ENCODE assay signal across 9 mouse cellular contexts in genomic region chr19:10677915-10678771, GRCm38 (mm10). TPM values are rescaled to one million over a fixed set of nuclear protein-coding genes. Genes with fewer than 3 reads are reported as not detected.
DNase-seq lines count a peak whose midpoint lies in the region; ATAC-seq and TF ChIP-seq lines count a peak whose summit lies in the region.
"Had no signal": no experiment of that assay in that cellular context is flagged by ENCODE, and none has a peak within 500 bp of the region (broad histone marks: within the 10 kb centered on the region; RNA-seq: fewer than 3 reads in every experiment).

Gene Pga5 (minus strand): TSS chr19:10678071.

- H3K27me3 ChIP-seq in forebrain, embryonic 16.5 days (replicated peaks; ENCODE audit: control insufficient read depth, insufficient read depth, low read length), result no peaks in the 10 kb centered on the region
- no peaks in the 10 kb centered on the region; the same call in 1 of the 2 replicates for H3K27me3 ChIP-seq in hindbrain, embryonic 12.5 days

- WGBS in forebrain, embryonic 16.5 days, result 42% methylated on average over 6 of the region's 6 CpGs
- WGBS in hindbrain, embryonic 12.5 days, result 50% methylated on average over 6 of the region's 6 CpGs

- no peak for DNase-seq in ES-E14 (ENCODE audit: low read depth, low spot score)
- DNase-seq in cerebellum, adult 18-20 months, result peak; percentile 89 to 95
- DNase-seq in layer of hippocampus, postnatal 36 days, result peak; percentile 62 to 82
- peak; percentile 71 to 89 for DNase-seq in lung, postnatal 4 days
- DNase-seq in retina, postnatal 7 days (ENCODE audit: low read depth, low spot score), result peak; percentile 79
- DNase-seq in thymus, postnatal 4 days, result peak; percentile 79

- no peak within 1 kb of the TSS for H3K9ac ChIP-seq in ES-E14 (ENCODE audit: insufficient read depth, low read depth, low read length, poor library complexity, severe bottlenecking)
- H3K9ac ChIP-seq in forebrain, embryonic 16.5 days (replicated peaks; ENCODE audit: low read depth, low read length), result no peak within 1 kb of the TSS
- H3K9ac ChIP-seq in hindbrain, embryonic 12.5 days, result no peak within 1 kb of the TSS

- H3K4me2 ChIP-seq in forebrain, embryonic 16.5 days (ENCODE audit: low read length), result no peak within 1 kb of the TSS
- no peak within 1 kb of the TSS for H3K4me2 ChIP-seq in hindbrain, embryonic 12.5 days (replicated peaks)

- H3K36me3 ChIP-seq in ES-E14 (ENCODE audit: control insufficient read depth, insufficient read depth, low read length, poor library complexity, severe bottlenecking), result no peaks in the 10 kb centered on the region
- no peaks in the 10 kb centered on the region for H3K36me3 ChIP-seq in forebrain, embryonic 16.5 days (ENCODE audit: control insufficient read depth, insufficient read depth)
- H3K36me3 ChIP-seq in hindbrain, embryonic 12.5 days, result no peaks in the 10 kb centered on the region

- in situ Hi-C loops in ES-E14 (cut with MboI; ENCODE audit: low sequenced_read_pairs in 2 of 2, unreplicated experiment in 2 of 2), result no loop called here

- no peak within 1 kb of the TSS for H3K4me3 ChIP-seq in ES-E14 (ENCODE audit: insufficient read depth in 1 of 2, low read depth in 1 of 2, low read length in 2 of 2, poor library complexity in 1 of 2, severe bottlenecking in 1 of 2)
- no peak within 1 kb of the TSS for H3K4me3 ChIP-seq in forebrain, embryonic 16.5 days (replicated peaks; ENCODE audit: low read length)
- H3K4me3 ChIP-seq in hindbrain, embryonic 12.5 days, result no peak within 1 kb of the TSS

- ATAC-seq in forebrain, embryonic 16.5 days, result peak; percentile 52
- ATAC-seq in hindbrain, embryonic 12.5 days (ENCODE audit: low FRiP score), result peak; percentile 72; the same call in 1 of the 2 replicates

- H3K9me3 ChIP-seq in ES-E14 (ENCODE audit: control insufficient read depth, insufficient read depth, low read depth, low read length), result no peaks in the 10 kb centered on the region
- H3K9me3 ChIP-seq in forebrain, embryonic 16.5 days (ENCODE audit: control insufficient read depth, low read length), result no peaks in the 10 kb centered on the region
- no peaks in the 10 kb centered on the region for H3K9me3 ChIP-seq in hindbrain, embryonic 12.5 days (replicated peaks)

- peaks cover 2 to 7% of the 10 kb centered on the region in 2 experiments; a peak in 3 of 4 replicates for H3K4me1 ChIP-seq in ES-E14 (ENCODE audit: control insufficient read depth in 2 of 2, insufficient read depth in 2 of 2, low read length in 2 of 2, poor library complexity in 1 of 2)
- H3K4me1 ChIP-seq in forebrain, embryonic 16.5 days (replicated peaks; ENCODE audit: control insufficient read depth, insufficient read depth, low read length), result peaks cover 7% of the 10 kb centered on the region
- no peaks in the 10 kb centered on the region for H3K4me1 ChIP-seq in hindbrain, embryonic 12.5 days

- H3K27ac ChIP-seq in ES-E14 (ENCODE audit: insufficient read depth, low read depth, low read length, poor library complexity, severe bottlenecking), result no peak within 1 kb of the TSS
- peak within 1 kb of the TSS; percentile 58 for H3K27ac ChIP-seq in forebrain, embryonic 16.5 days (ENCODE audit: low read length)
- H3K27ac ChIP-seq in hindbrain, embryonic 12.5 days, result no peak within 1 kb of the TSS

TF ChIP-seq in ES-E14, 5 proteins besides CTCF, POLR2A, EP300 and RAD21:
- TF ChIP-seq ZC3H11A (IDR thresholded peaks at IDR 0.05; ENCODE audit: borderline replicate concordance, low read depth, low read length), result peak; percentile 11; the same call in 1 of the 2 replicates
- no peak for TF ChIP-seq CHD2 (IDR thresholded peaks at IDR 0.05; ENCODE audit: low read depth, low read length)
- no peak for TF ChIP-seq HCFC1 (IDR thresholded peaks at IDR 0.05; ENCODE audit: borderline replicate concordance, insufficient read depth, low read length)
- TF ChIP-seq ZNF384 (IDR thresholded peaks at IDR 0.05; ENCODE audit: low read depth, low read length), result no peak
- no peak for TF ChIP-seq MAFK (IDR thresholded peaks at IDR 0.05; ENCODE audit: insufficient read depth, low read depth, low read length)

RNA-seq across cellular contexts. Expression of gene Pga5, which starts in this region (rescaled TPM):
- total RNA-seq in ES-E14 (2012; rRNA removed), result 3.1 and 4.9 TPM in 2 replicates
- not detected in 2 replicates for polyA plus RNA-seq in forebrain, embryonic 16.5 days (2015; fragmentation: Nextera tagmentation; extraction: Ambion mirVana)
- not detected in 2 replicates for polyA plus RNA-seq in hindbrain, embryonic 12.5 days (2016; fragmentation: Nextera tagmentation; extraction: Ambion mirVana)
- not detected for total RNA-seq in layer of hippocampus, postnatal 36 days (2021)
- polyA plus RNA-seq: heart, embryonic 16.5 days had no signal

Comparison
In these comparisons a context has a peak if more than half of its experiments do, and no peak if none do; other contexts are left out.
1. Peak in ATAC-seq and H3K27ac ChIP-seq in forebrain, embryonic 16.5 days; RNA of the gene not detected or under 1 TPM.
2. Peak in ATAC-seq in hindbrain, embryonic 12.5 days; RNA of the gene not detected or under 1 TPM.
3. Peak in DNase-seq in layer of hippocampus, postnatal 36 days; RNA of the gene not detected or under 1 TPM.